Mouse (Mus musculus) subcutaneous adipose tissue, adult 2 months (tissue): ENCODE data around the gene Pou4f1. TPM values are rescaled to one million over a fixed set of nuclear protein-coding genes. Genes with fewer than 3 reads are reported as not detected.

Source experiments
- polyA plus RNA-seq: library from polyadenylated mRNA; depleted of rRNA; stranded (reverse); fragments of >200 nt; gene quantifications from 2 replicates; pipeline ENCODE4 v1.2.3, GENCODE M21; 2012; ENCODE audit warnings: low replicate concordance; rRNA removed

Pou4f1 gene
- polyA plus RNA-seq = not detected in 2 replicates

DNA sequence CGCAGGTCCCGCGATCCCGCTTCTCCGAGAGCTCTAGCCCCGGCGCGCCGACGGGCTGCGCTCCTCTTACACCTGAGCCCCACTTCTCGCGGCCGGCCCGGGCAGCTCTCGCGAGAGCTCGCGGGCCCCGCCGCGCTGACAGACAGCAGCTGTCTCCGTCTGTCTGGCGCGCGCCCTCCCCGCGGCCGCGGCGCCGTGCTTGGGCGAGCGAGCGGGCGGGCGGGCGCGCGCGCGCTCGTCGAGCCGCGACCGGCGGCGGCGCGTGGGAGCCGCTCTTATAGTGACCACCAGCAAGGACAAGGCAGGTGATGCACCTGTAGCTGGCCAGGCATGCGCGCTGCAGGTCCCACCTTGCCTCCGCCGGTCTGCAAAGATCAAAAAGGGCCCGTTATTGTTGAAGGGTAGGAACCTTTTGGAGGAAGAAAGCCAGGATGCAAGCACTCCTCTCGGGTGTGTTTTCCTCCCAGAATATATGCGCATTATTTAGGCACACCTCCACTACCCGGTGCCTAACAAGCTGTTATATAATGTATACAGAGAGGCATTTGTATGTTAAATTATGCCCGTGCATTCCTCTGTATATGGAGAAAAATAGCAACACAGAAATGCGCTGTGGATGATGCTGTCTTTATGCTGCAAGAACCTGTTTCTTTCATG is at the start of gene Pou4f1:
Pou4f1 (minus strand) TSS at position 34 of the 657 bp plus-strand sequence.

Other genes with a start within 250 kb of the Pou4f1 start
- 1.2 and 4.3 TPM in 2 replicates for gene Rnf219, start 54.6 kb upstream of the Pou4f1 start, polyA plus RNA-seq